Mouse (Mus musculus) liver, embryonic 12.5 days (tissue): ENCODE data around the gene Thap2. TPM values are rescaled to one million over a fixed set of nuclear protein-coding genes. Genes with fewer than 3 reads are reported as not detected.

Source experiments
- ATAC-seq: fragments of 200-750 bp; cut with Nextera tagmentation; 2 replicates; pipeline ENCODE4 v1.8.0; 2017; ENCODE audit warnings: moderate number of reproducible peaks, mild to moderate bottlenecking, moderate library complexity
- H3K27ac ChIP-seq: fragments of 300-500 bp; sonication (generic); 2 replicates; pipeline ENCODE4 v1.5.1; 2016; ENCODE audit warnings: mild to moderate bottlenecking
- H3K27me3 ChIP-seq: fragments of 300-500 bp; sonication (generic); replicated peaks from 2 replicates; pipeline ENCODE4 v1.6.1; 2016; ENCODE audit warnings: mild to moderate bottlenecking, moderate library complexity
- H3K36me3 ChIP-seq: fragments of 300-500 bp; sonication (generic); 2 replicates; pipeline ENCODE4 v1.6.1; 2016; ENCODE audit warnings: mild to moderate bottlenecking, moderate library complexity
- H3K4me1 ChIP-seq: fragments of 300-500 bp; sonication (generic); 2 replicates; pipeline ENCODE4 v1.6.1; 2016
- H3K4me2 ChIP-seq: fragments of 300-500 bp; sonication (generic); 2 replicates; pipeline ENCODE4 v1.6.1; 2016; ENCODE audit warnings: mild to moderate bottlenecking, moderate library complexity
- H3K4me3 ChIP-seq: fragments of 300-500 bp; sonication (generic); 2 replicates; pipeline ENCODE4 v1.5.1; 2016; ENCODE audit warnings: mild to moderate bottlenecking, moderate library complexity
- H3K9ac ChIP-seq: fragments of 300-500 bp; sonication (generic); 2 replicates; pipeline ENCODE4 v1.6.1; 2016; ENCODE audit warnings: mild to moderate bottlenecking, moderate library complexity
- H3K9me3 ChIP-seq: fragments of 300-500 bp; sonication (generic); replicated peaks from 2 replicates; pipeline ENCODE4 v1.6.1; 2016; ENCODE audit warnings: mild to moderate bottlenecking, moderate library complexity
- WGBS: fragments of 180-500 bp; shearing (Covaris S2); methylation state at CpG from one replicate; pipeline ENCODE4 v1.1.7; 2016; ENCODE audit not compliant: insufficient replicate concordance; 5-methylcytosine and 5-hydroxymethylcytosine counted together
- polyA plus RNA-seq: library from polyadenylated mRNA; unstranded; fragments of >200 nt; fragmentation: Nextera tagmentation; extraction: Ambion mirVana; gene quantifications from 2 replicates; pipeline ENCODE4 v1.2.1, GENCODE M21; 2016

The Thap2 gene
- polyA plus RNA-seq, result 10.1 and 10.5 TPM in 2 replicates

DNA sequence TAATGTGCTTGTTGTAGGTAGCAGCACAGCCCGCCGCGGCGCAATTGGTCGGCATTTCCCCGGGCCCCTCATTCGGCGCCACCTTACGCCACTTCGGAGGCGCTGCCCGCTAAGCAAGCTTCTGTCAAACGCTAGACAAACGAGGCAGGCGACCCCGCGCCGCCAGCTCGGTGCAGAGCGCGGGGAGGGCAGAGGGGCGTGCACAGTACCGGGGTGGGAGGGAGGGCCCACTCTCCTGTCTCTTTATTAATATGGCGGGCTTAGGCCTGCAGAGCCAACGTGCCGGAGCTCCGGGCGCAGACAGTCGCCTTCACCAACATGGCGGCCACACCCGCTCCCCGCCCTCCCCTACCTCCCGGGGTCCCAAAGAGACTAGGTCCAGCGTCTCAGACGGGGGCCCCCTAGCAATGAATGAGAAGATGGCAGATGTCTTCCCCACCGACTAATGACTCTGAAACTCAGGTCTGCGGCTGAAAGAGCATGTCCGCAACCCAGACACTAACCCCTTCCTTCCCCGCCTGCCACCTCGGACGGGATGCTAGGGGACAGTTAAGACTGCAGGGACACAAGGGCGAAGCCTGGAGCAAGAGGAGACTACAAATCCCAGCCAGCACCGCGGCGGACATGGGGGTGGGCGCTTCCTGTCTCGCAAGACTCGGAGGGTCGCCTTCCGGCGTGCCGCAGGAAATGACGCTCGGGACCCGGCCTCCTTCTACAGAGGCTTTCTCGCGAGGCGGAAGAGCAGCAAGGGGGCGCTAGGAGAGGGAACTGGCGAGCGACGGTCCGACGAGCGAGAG, at the start of gene Thap2, which contains the start of gene Zfc3h1:
Gene Thap2, minus strand, starts transcription at position 223 of the 797 bp plus-strand sequence.
Gene Zfc3h1, plus strand, starts transcription at position 739 of the 797 bp plus-strand sequence.
- peak; percentile 98 for ATAC-seq

DNA sequence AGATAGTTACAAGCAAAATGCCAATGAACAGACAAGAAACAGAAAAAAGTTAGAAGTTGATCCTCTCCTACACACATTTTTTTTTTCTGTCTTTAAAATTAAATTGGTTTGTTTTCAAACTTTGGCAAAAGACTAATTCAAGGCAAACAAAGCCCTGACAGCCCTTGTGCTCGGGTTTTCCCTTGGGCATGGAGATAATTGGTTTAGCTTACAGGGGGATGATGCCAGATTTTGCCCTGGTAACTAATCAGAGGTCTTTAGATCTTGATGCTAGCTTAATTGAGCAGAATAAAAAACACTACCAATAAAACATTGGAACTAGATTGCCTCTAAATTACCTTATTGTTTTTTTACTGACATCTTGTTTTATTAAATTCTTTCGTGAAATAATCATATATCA, 41.1 kb upstream of the Thap2 start:
- 86% methylated on average over 2 of the region's 2 CpGs for WGBS
- Histone ChIP-seq H3K4me3 (no peak overlapping the region), H3K27ac (no peak overlapping the region), H3K4me2 (no peak overlapping the region), H3K36me3 (peaks cover 83% of the 10 kb centered on the region), H3K9me3 (no peaks in the 10 kb centered on the region), H3K9ac (no peak overlapping the region), H3K4me1 (no peaks in the 10 kb centered on the region), H3K27me3 (no peaks in the 10 kb centered on the region)
- no peak for ATAC-seq

More for the DNA sequence above, at the start of gene Thap2, which contains the start of gene Zfc3h1:
- WGBS, result 1% methylated on average over 65 of the region's 65 CpGs
- Histone ChIP-seq H3K27me3 (no peaks in the 10 kb centered on the region), H3K9me3 (no peaks in the 10 kb centered on the region), H3K36me3 (peaks cover 24% of the 10 kb centered on the region), H3K27ac (peak within 1 kb of the TSS; percentile 99), H3K4me2 (peak within 1 kb of the TSS; percentile 71), H3K9ac (peak within 1 kb of the TSS; percentile 98), H3K4me3 (peak within 1 kb of the TSS; percentile 99), H3K4me1 (peaks cover 58% of the 10 kb centered on the region)

DNA sequence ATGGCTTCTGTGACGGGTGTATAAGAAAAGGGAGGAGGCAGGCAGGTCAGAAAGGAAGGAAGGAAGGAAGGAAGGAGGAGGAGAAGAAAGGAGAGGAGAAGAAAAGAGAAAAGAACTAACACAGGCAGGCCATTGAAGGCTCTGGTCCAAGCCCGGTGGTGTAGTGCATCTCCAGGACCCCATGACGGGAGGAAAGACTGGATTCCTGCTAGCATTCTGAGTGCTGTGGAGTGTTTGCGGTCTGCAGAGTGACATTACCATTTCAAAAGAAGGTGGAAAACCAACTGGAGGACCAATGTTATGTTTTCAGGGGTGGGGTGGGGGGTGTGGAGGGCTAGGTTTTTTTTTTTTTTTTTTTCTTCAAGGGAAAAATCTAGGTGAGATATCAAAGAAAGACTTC, 37.7 kb upstream of the Thap2 start:
- WGBS, result 88% methylated on average over 4 of the region's 4 CpGs

DNA sequence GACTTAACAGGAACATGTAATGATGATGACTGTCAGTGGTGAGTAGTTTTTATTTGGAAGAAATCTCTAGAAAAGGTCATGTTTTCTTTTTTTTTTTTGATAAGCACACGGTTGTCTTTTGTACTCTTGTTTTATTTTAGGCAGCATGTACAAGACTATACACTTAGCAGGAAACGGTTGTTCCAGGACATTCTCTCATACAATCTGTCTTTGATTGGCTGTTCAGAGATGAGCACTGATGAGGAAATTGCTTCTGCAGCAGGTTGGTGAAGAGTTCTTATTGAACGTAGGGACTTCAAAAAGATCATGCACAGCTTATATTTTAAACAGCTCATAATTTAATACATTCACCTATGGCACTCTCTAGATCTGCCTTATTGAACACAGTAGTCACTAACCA, 29.8 kb upstream of the Thap2 start:
- H3K4me3 ChIP-seq, result no peak overlapping the region
- no peak overlapping the region for H3K4me2 ChIP-seq
- no peak for ATAC-seq
- H3K27me3 ChIP-seq, result no peaks in the 10 kb centered on the region
- H3K4me1 ChIP-seq, result no peaks in the 10 kb centered on the region
- no peak overlapping the region for H3K9ac ChIP-seq
- WGBS, result 83% methylated on average over 3 of the region's 3 CpGs
- H3K27ac ChIP-seq, result no peak overlapping the region
- H3K36me3 ChIP-seq, result peaks cover 93% of the 10 kb centered on the region
- H3K9me3 ChIP-seq, result no peaks in the 10 kb centered on the region

More for the DNA sequence above, 37.7 kb upstream of the Thap2 start:
- ATAC-seq, result no peak
- Histone ChIP-seq H3K4me2 (no peak overlapping the region), H3K4me3 (no peak overlapping the region), H3K9me3 (no peaks in the 10 kb centered on the region), H3K27me3 (no peaks in the 10 kb centered on the region), H3K36me3 (peaks cover 83% of the 10 kb centered on the region), H3K9ac (no peak overlapping the region), H3K27ac (no peak overlapping the region), H3K4me1 (no peaks in the 10 kb centered on the region)

DNA sequence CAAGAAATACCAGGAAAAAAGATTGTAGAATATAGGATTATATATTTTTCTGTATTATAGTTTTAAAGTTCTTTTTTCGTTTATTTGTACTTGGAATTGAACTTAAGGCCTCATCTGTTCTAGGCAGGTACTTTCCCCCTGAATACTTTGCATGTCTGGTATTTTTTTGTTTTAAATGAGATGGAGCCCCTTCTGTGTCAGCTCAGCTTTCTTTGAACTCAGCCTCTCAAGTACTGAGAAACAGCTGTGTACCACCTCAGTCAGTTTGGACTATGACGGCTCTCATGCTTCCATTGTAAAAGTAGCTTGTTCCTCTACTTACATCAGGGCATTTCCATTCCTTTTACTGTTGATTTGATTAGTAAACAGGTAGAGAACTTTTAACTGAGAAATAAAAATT, 29.3 kb upstream of the Thap2 start:
- H3K36me3 ChIP-seq, result peaks cover 93% of the 10 kb centered on the region
- H3K27me3 ChIP-seq, result no peaks in the 10 kb centered on the region
- no peaks in the 10 kb centered on the region for H3K9me3 ChIP-seq
- H3K4me1 ChIP-seq, result no peaks in the 10 kb centered on the region
- no peak overlapping the region for H3K4me2 ChIP-seq
- 80% methylated on average over 2 of the region's 2 CpGs for WGBS
- H3K27ac ChIP-seq, result no peak overlapping the region
- H3K4me3 ChIP-seq, result no peak overlapping the region
- no peak for ATAC-seq
- H3K9ac ChIP-seq, result no peak overlapping the region

DNA sequence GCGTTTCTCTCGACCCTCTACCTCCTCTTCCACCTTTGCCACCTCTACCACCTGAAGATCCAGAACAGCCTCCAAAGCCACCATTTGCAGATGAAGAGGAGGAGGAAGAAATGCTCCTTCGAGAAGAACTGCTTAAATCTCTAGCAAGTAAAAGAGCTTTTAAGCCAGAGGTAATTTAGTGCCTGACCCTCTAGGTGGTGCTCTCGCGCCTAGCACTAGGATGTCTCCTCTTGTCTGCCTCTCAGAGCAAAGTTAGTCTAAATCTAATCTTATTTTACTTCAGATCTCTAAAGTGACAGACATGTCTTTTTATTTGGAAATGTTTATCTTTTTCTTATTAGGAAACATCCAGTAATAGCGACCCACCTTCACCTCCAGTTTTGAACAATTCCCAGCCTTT, 22.1 kb upstream of the Thap2 start:
- no peak overlapping the region for H3K4me2 ChIP-seq
- H3K9ac ChIP-seq, result no peak overlapping the region
- no peak overlapping the region for H3K4me3 ChIP-seq
- 79% methylated on average over 6 of the region's 6 CpGs for whole genome bisulfite sequencing
- ATAC-seq, result 0 out of 2 replicates have a peak, but pooled peaks have one; percentile 40
- H3K4me1 ChIP-seq, result no peaks in the 10 kb centered on the region
- H3K27me3 ChIP-seq, result no peaks in the 10 kb centered on the region
- no peak overlapping the region for H3K27ac ChIP-seq
- H3K36me3 ChIP-seq, result peaks cover 86% of the 10 kb centered on the region
- no peaks in the 10 kb centered on the region for H3K9me3 ChIP-seq

DNA sequence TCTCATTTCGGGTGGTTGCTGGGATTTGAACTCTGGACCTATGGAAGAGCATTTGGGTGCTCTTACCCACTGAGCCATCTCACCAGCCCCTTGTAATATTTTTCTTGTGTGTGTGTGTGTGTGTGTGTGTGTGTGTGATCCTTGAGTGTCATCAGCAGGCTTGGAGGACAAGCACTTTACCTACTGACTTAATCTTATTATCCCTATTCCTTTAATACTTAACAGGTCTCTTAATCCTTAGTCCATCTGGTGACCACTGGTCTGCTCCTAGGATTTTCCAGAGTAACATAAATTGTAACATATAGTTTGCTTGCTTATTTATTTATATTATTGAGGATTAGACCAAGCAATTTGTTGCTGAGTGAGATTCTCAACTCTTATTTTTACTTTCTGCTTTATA, 7.7 kb upstream of the Thap2 start:
- Histone ChIP-seq H3K9me3 (no peaks in the 10 kb centered on the region), H3K27ac (no peak overlapping the region), H3K4me1 (peaks cover 45% of the 10 kb centered on the region), H3K4me3 (no peak overlapping the region), H3K9ac (no peak overlapping the region), H3K27me3 (no peaks in the 10 kb centered on the region), H3K36me3 (peaks cover 83% of the 10 kb centered on the region), H3K4me2 (no peak overlapping the region)
- no peak for ATAC-seq
- 65% methylated on average over 1 of the region's 1 CpGs for WGBS

DNA sequence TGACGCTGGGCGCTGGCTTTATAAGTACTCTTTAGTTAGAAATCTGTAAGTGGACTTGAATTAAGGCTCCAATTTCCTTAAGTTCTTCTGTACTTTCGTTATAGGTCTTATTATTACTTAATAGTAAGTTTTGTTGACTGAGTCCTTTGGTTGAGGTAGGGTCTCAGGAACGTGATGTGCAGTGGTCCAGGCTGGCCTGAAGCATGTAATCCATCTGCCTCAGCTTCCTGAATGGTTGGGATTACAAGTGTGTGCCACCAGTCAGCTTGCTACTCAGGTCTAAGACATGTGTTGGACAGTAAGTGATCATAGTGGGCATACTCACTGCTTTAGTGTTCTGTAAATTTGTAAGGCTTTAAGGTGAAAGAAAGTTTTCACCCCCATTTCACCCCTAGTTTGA, 6.8 kb upstream of the Thap2 start:
- H3K4me3 ChIP-seq, result no peak overlapping the region
- H3K27ac ChIP-seq, result no peak overlapping the region
- H3K4me2 ChIP-seq, result no peak overlapping the region; the same call in 1 of the 2 replicates
- peaks cover 46% of the 10 kb centered on the region for H3K4me1 ChIP-seq
- no peak for ATAC-seq
- H3K36me3 ChIP-seq, result peaks cover 75% of the 10 kb centered on the region
- H3K9ac ChIP-seq, result no peak overlapping the region
- no peaks in the 10 kb centered on the region for H3K27me3 ChIP-seq
- WGBS, result 83% methylated on average over 4 of the region's 4 CpGs
- H3K9me3 ChIP-seq, result no peaks in the 10 kb centered on the region

DNA sequence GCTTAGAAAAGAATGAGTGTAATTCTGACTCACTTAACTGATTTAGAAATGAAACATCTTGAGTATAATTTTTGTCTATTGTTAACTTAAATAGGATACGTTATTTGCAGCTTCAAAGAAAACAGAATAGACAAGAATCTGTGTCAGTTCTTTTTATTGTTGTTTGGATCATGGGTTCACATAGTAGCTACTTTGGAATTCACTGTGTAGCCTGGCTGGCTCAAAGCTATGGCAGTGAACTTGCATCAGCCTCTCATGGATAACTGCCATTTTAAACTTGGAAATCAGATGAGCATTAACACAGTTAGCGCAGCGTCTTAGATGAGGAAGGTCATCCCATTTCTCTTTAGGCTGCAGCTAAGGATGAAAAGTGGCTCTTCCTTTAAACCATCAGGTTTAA, 3.6 kb upstream of the Thap2 start:
- no peak overlapping the region for H3K27ac ChIP-seq
- ATAC-seq, result no peak
- H3K9ac ChIP-seq, result 0 out of 2 replicates have a peak overlapping the region, but pooled peaks have one; percentile 19

DNA sequence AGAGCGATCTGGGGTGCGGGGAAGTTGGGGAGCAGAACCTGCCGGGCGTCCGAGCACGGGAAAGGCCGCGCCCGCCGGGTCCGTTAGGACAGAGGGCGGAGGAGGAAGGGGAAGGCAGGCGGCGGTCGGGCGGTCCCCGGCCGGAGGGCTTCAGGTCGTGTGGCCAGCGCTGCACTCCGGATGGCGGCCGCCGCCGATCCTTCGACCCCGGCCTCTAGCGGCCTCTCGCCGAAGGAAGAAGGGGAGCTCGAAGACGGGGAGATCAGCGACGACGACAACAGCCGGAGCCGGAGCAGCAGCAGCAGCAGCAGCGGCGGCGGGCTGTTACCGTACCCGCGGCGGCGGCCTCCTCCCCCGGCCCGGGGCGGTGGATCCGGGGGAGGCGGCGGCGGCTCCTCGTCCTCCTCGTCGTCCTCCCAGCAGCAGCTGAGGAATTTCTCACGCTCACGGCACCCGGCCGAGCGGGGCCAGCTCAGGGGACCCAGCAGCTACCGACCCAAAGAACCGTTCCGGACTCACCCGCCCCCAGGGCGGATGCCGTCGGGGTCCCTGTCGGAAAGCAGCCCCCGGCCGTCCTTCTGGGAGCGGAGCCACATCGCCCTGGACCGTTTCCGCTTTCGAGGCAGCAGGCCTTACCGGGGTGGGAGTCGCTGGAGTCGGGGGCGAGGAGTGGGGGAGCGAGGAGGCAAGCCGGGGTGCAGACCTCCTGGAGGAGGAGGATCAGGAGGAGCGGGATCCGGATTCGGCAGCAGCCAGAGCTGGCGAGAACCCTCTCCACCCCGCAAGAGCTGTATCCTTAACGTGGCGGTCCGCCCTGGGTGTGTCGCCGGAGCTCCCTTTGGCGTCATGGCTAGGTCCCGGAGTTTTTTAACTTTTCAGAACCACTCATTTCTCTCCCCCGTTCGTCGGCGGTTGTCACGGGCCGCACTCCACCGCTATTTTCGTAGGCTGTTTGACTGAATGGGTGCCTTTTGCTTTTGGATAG, 1.1 kb upstream of the Thap2 start:
- H3K4me3 ChIP-seq, result peak overlapping the region; percentile 99
- H3K27me3 ChIP-seq, result no peaks in the 10 kb centered on the region
- 2% methylated on average over 81 of the region's 101 CpGs for WGBS
- peak overlapping the region; percentile 71 for H3K4me2 ChIP-seq
- H3K9ac ChIP-seq, result peak overlapping the region; percentile 98
- no peaks in the 10 kb centered on the region for H3K9me3 ChIP-seq
- H3K27ac ChIP-seq, result peak overlapping the region; percentile 99
- peaks cover 30% of the 10 kb centered on the region for H3K36me3 ChIP-seq
- peak; percentile 36 for ATAC-seq
- peaks cover 57% of the 10 kb centered on the region for H3K4me1 ChIP-seq

More for the DNA sequence above, 3.6 kb upstream of the Thap2 start:
- Histone ChIP-seq H3K9me3 (no peaks in the 10 kb centered on the region), H3K4me3 (no peak overlapping the region), H3K27me3 (no peaks in the 10 kb centered on the region), H3K4me1 (peaks cover 44% of the 10 kb centered on the region), H3K4me2 (peak overlapping the region; percentile 54), H3K36me3 (peaks cover 44% of the 10 kb centered on the region)
- WGBS, result 90% methylated on average over 3 of the region's 3 CpGs

DNA sequence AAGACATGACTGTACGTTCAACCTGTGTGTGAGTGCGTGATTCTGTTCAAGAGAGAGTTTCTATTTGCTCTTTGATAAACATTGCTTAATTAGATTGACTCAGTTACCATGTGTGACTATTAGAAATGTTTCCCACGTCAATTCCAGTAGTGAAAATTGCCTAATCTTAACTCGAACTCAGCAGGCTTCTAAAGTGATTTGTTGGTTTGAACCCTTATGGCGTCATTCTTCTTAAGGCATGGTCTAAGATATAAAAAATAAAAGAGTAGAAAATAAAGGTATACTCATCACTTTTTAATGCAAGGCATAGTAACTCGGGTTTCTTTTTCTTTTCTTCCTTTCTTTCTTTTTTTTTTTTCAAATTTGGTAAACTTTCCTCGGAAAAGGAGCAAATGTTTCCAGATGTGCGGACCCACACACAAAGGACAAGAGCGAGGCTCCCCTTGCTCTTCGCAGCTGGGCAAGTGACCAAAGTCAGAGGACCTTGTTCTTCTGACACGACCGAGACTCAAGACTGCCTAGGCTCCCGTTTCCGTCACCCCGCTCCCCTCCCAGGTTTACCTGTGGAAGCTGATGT, 511 bp downstream of the Thap2 start:
- Histone ChIP-seq H3K9me3 (no peaks in the 10 kb centered on the region), H3K36me3 (peaks cover 19% of the 10 kb centered on the region), H3K27me3 (no peaks in the 10 kb centered on the region), H3K4me2 (peak overlapping the region; percentile 71), H3K9ac (peak overlapping the region; percentile 90), H3K4me1 (peaks cover 54% of the 10 kb centered on the region), H3K27ac (peak overlapping the region; percentile 99), H3K4me3 (peak overlapping the region; percentile 99)
- 4% methylated on average over 15 of the region's 15 CpGs for WGBS
- ATAC-seq, result no peak
